Mouse (Mus musculus): ENCODE results near the gene Slc43a1. TPM values are rescaled to one million over a fixed set of nuclear protein-coding genes. Genes with fewer than 3 reads are reported as not detected.
A peak's percentile ranks its signal among the peaks of the same experiment; 100 is the strongest.
"Not testable (repeated sequence)": the region's sequence is repeated elsewhere in the genome, so short reads cannot be mapped to it uniquely, and the experiment has no call there.

Gene Slc43a1
- total RNA-seq, 2 experiments from 2014 or later = 70.3 to 117 TPM

DNA sequence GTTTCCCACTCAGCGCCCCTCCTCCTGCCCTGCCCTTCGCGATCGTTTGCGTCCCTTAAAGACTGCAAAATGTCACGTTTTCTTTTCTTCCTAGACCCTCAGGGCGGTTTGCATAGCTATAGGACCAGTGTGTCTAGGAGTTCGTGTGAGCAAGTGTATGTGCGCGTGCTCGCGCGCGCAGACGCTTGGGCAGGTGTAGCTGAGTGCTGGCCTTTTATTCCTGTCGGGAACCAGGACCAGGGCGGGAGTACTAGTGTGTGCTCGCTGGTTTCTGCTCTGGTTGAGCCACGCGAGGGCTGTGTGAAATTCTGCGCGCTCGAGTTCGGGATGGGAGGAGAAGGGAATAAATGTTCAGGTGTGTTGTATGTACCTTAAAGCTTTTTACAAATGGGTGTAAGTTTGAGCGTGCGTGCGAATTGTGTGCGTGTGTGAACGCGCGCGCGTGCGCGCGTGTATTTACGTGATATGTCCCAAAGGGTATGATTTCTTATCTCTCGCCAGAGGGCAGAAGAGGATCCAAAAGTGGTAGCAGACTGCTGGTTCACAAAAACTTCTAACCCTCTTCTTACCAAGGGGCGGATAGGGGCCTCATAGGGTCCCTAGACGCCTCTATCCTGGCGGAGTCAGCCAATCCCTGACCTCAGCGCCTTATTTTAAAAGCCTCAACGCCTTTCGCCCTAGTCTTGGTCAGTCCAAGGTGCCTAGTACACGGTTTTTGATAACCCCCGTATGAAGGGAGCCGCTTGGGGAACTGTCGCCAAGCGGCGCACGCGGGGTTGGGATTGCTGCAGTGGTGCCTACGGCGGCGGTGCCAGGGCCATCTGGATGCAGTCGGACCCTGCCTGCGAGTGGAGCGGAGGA is 49.0 kb downstream of the Slc43a1 start:
- peak; percentile 35 for ATAC-seq (replicated peaks; ENCODE audit: low FRiP score, low TSS enrichment, poor library complexity, severe bottlenecking)

GRCm38 (mm10) chr2:84888657-84889315 is 50.1 kb downstream of the Slc43a1 start:
- ATAC-seq (replicated peaks; ENCODE audit: low FRiP score, low TSS enrichment, poor library complexity, severe bottlenecking) = peak; percentile 56

DNA sequence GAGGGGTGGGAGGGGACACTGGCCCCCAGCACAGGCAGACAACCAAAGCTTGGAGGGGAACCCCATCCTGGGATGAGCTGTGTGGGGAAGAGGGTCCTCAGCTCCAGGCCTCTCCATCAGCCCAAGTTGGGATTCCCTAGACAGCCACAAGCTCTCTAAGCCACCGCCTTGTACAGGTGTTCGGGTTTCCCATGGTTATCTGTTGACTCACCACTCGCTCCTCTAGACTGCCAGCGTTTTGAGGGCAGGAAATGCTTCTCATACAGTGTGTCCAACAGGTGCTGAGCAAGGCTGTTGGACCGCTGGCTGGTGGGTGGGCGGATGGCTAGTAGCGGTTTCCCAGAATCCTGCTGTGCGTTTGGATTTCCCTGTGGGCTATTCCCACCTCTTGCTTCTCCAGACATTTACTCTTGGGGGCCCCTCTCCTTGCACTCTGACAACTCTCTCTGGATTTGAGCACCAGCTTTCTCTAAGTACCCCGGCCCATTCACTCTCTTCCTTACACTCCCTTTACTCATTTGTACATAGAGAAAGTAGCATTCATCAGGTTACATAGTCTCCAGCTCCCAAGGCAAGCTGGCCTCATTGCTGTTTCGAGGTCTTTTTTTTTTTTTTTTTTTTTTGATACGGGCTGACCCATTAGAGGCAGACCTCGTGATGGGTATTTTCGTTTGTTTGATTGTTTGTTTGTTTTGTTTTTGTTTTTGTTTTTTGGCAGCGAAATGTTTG is 50.8 kb downstream of the Slc43a1 start:
- ATAC-seq (replicated peaks; ENCODE audit: low FRiP score, low TSS enrichment, poor library complexity, severe bottlenecking) = no peak

- ATAC-seq (replicated peaks; ENCODE audit: low FRiP score, low TSS enrichment, poor library complexity, severe bottlenecking) = peak; percentile 67
These were observed 51.3 kb downstream of the Slc43a1 start for GRCm38 (mm10) chr2:84890045-84890340.

DNA sequence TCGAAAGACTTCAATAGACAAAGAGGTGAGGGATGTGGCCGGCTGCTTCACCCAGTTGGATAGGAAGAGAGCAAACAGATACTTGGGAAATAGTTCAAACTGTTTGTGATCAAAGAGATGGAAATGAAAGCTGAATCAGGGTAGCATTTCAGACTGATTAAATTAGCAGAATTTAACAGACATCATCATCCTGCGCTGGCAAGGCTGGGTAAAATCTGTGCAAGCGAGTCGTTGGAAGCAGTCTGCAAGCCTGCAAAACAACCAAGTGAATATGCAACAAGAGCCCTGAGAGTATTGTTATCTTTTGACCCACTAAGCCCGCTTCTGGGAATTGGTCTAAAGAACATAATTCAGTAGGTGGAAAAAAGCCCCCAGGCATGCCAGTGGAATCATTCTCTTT is 54.7 kb downstream of the Slc43a1 start:
- ATAC-seq (replicated peaks; ENCODE audit: low FRiP score, low TSS enrichment, poor library complexity, severe bottlenecking) = no peak

DNA sequence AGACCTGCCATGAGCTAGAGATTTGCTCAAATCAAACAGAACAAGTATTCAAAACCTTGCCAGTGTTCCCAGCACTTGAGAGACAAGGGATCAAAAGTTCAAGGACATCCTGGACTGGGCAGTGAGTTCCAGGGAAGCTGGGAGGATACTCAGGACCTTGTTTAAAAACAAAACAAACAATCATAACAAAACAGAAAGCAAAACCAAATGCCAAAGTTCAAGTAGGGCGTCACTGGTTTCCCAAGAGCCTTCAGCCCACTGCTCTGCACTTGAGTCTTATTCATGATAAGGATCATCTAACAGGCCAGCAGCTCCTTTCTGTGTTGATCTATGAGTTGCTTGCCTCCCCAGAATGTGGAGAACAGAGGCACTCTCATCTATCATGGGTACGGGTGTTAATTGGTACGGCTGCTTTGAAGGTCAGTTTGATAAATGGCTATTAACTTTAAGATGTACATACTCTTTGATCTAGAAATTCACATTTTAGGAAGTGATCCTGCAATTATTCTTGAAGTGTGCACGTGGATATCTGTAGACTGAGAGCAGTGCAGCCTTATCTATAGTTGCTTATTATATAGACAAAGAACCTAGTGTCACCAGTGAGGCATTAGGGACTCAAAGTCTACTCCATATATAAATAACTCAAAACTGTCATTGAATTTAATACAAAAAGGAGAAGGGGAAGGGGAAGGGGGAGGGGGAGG is 57.0 kb downstream of the Slc43a1 start:
- ATAC-seq (replicated peaks; ENCODE audit: low FRiP score, low TSS enrichment, poor library complexity, severe bottlenecking) = peak; percentile 62; the same call in 1 of the 2 replicates

DNA sequence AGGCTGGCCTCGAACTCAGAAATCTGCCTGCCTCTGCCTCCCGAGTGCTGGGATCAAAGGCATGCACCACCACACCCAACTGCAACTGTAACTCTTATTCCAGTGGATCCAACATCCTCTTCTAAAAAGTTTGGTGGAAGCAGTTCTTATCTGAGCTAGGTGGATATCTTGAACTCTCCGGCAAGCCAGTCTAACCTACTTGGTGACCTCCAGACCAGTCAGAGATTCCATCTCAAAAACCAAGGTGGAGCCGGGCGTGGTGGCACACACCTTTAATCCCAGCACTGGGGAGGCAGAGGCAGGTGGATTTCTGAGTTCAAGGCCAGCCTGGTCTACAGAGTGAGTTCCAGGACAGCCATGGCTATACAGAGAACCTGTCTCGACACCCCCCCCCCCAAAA is 58.0 kb downstream of the Slc43a1 start:
- not testable (repeated sequence) for ATAC-seq (replicated peaks; ENCODE audit: low FRiP score, low TSS enrichment, poor library complexity, severe bottlenecking)

DNA sequence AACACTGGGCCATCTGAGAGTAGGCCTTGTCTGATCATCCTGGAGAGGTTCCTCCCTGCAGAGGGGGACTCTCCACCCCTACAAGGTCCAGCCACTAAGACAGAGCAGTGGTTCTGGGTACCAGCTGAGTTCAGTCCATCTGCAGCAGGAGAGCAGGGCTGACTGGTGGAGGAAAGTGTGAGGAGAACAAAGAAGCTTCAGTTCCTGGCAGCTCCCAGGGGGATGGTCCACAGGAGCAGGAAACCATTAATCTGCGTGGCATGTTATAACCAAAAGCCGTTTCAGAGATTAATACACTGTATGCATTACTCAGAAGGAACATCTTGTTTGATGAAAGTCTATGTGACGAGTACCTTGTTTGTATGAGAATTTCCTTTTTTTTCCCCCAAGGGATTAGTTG is 74.1 kb downstream of the Slc43a1 start:
- no peak for ATAC-seq (replicated peaks; ENCODE audit: low FRiP score, low TSS enrichment, poor library complexity, severe bottlenecking)

Other genes starting within 250 kb of the Slc43a1 start
- gene Ctnnd1, start 188.1 kb upstream of the Slc43a1 start, total RNA-seq (2014; fragmentation: Nextera tagmentation) = 24.2 and 27.2 TPM in 2 replicates
- gene Ctnnd1, start 188.1 kb upstream of the Slc43a1 start, total RNA-seq (2017) = 14.9 and 20.1 TPM in 2 replicates
- gene Btbd18, start 179.8 kb upstream of the Slc43a1 start, total RNA-seq (2014; fragmentation: Nextera tagmentation) = not detected in 2 replicates
- gene Btbd18, start 179.8 kb upstream of the Slc43a1 start, total RNA-seq (2017) = not detected in 2 replicates
- gene Selenoh, start 168.1 kb upstream of the Slc43a1 start, total RNA-seq (2014; fragmentation: Nextera tagmentation) = 164 and 169 TPM in 2 replicates
- gene Selenoh, start 168.1 kb upstream of the Slc43a1 start, total RNA-seq (2017) = 70.6 and 79.2 TPM in 2 replicates
- gene Gm28635, start 160.8 kb upstream of the Slc43a1 start, total RNA-seq (2014; fragmentation: Nextera tagmentation) = 0.82 TPM in 1 of 2 replicates, not detected in the other
- gene Gm28635, start 160.8 kb upstream of the Slc43a1 start, total RNA-seq (2017) = not detected in 2 replicates
- gene Med19, start 160.4 kb upstream of the Slc43a1 start, total RNA-seq (2014; fragmentation: Nextera tagmentation) = 29.3 and 38.1 TPM in 2 replicates
- 26.8 and 30.1 TPM in 2 replicates for gene Med19, start 160.4 kb upstream of the Slc43a1 start, total RNA-seq (2017)
- gene Tmx2, start 159.7 kb upstream of the Slc43a1 start, total RNA-seq (2014; fragmentation: Nextera tagmentation) = 31.8 and 37.7 TPM in 2 replicates
- gene Tmx2, start 159.7 kb upstream of the Slc43a1 start, total RNA-seq (2017) = 37.9 and 48.8 TPM in 2 replicates
- 37.6 and 44.6 TPM in 2 replicates for gene Zdhhc5, start 123.7 kb upstream of the Slc43a1 start, total RNA-seq (2014; fragmentation: Nextera tagmentation)
- gene Zdhhc5, start 123.7 kb upstream of the Slc43a1 start, total RNA-seq (2017) = 23.9 and 37.0 TPM in 2 replicates
- 35.4 and 38.0 TPM in 2 replicates for gene Clp1, start 111.5 kb upstream of the Slc43a1 start, total RNA-seq (2014; fragmentation: Nextera tagmentation)
- 43.8 and 46.5 TPM in 2 replicates for gene Clp1, start 111.5 kb upstream of the Slc43a1 start, total RNA-seq (2017)
- 0.39 and 1.6 TPM in 2 replicates for gene Ypel4, start 104.8 kb upstream of the Slc43a1 start, total RNA-seq (2014; fragmentation: Nextera tagmentation)
- 3.7 TPM in 1 of 2 replicates, not detected in the other for gene Ypel4, start 104.8 kb upstream of the Slc43a1 start, total RNA-seq (2017)
- 0.98 TPM in 1 of 2 replicates, not detected in the other for gene Gm19426, start 95.2 kb upstream of the Slc43a1 start, total RNA-seq (2014; fragmentation: Nextera tagmentation)
- not detected in 2 replicates for gene Gm19426, start 95.2 kb upstream of the Slc43a1 start, total RNA-seq (2017)
- not detected in 2 replicates for gene Serping1, start 63.4 kb upstream of the Slc43a1 start, total RNA-seq (2014; fragmentation: Nextera tagmentation)
- gene Serping1, start 63.4 kb upstream of the Slc43a1 start, total RNA-seq (2017) = not detected in 2 replicates
- 37.2 and 56.9 TPM in 2 replicates for gene Ube2l6, start 40.0 kb upstream of the Slc43a1 start, total RNA-seq (2014; fragmentation: Nextera tagmentation)
- 35.3 and 56.3 TPM in 2 replicates for gene Ube2l6, start 40.0 kb upstream of the Slc43a1 start, total RNA-seq (2017)
- not detected in 2 replicates for gene Smtnl1, start 16.2 kb upstream of the Slc43a1 start, total RNA-seq (2014; fragmentation: Nextera tagmentation)
- not detected in 2 replicates for gene Smtnl1, start 16.2 kb upstream of the Slc43a1 start, total RNA-seq (2017)
- 91.6 and 94.6 TPM in 2 replicates for gene Timm10, start 11.9 kb upstream of the Slc43a1 start, total RNA-seq (2014; fragmentation: Nextera tagmentation)
- 48.9 and 88.0 TPM in 2 replicates for gene Timm10, start 11.9 kb upstream of the Slc43a1 start, total RNA-seq (2017)
- not detected in 2 replicates for gene Rtn4rl2, start 47.9 kb downstream of the Slc43a1 start, total RNA-seq (2014; fragmentation: Nextera tagmentation)
- gene Rtn4rl2, start 47.9 kb downstream of the Slc43a1 start, total RNA-seq (2017) = not detected in 2 replicates
- 118 and 137 TPM in 2 replicates for gene Slc43a3, start 97.7 kb downstream of the Slc43a1 start, total RNA-seq (2014; fragmentation: Nextera tagmentation)
- gene Slc43a3, start 97.7 kb downstream of the Slc43a1 start, total RNA-seq (2017) = 65.3 and 108 TPM in 2 replicates
- gene Prg2, start 141.6 kb downstream of the Slc43a1 start, total RNA-seq (2014; fragmentation: Nextera tagmentation) = not detected in 2 replicates
- 0.85 and 3.2 TPM in 2 replicates for gene Prg2, start 141.6 kb downstream of the Slc43a1 start, total RNA-seq (2017)
- gene Prg3, start 149.4 kb downstream of the Slc43a1 start, total RNA-seq (2014; fragmentation: Nextera tagmentation) = not detected in 2 replicates
- not detected in 2 replicates for gene Prg3, start 149.4 kb downstream of the Slc43a1 start, total RNA-seq (2017)
- gene Ssrp1, start 198.4 kb downstream of the Slc43a1 start, total RNA-seq (2014; fragmentation: Nextera tagmentation) = 245 and 274 TPM in 2 replicates
- 432 and 481 TPM in 2 replicates for gene Ssrp1, start 198.4 kb downstream of the Slc43a1 start, total RNA-seq (2017)
- gene P2rx3, start 198.6 kb downstream of the Slc43a1 start, total RNA-seq (2014; fragmentation: Nextera tagmentation) = 1.1 and 2.0 TPM in 2 replicates
- not detected in 2 replicates for gene P2rx3, start 198.6 kb downstream of the Slc43a1 start, total RNA-seq (2017)
- gene Tnks1bp1, start 209.2 kb downstream of the Slc43a1 start, total RNA-seq (2014; fragmentation: Nextera tagmentation) = 0.20 and 1.2 TPM in 2 replicates
- gene Tnks1bp1, start 209.2 kb downstream of the Slc43a1 start, total RNA-seq (2017) = 0.69 and 1.0 TPM in 2 replicates